Mouse (Mus musculus) gastrocnemius, postnatal 36 days (tissue): ENCODE results near the gene Mri1. TPM values are rescaled to one million over a fixed set of nuclear protein-coding genes. Genes with fewer than 3 reads are reported as not detected.

Experiments
- DNase-seq, 2 experiments: peaks; one replicate each; pipeline ENCODE4 v3.0.0; 2022
- intact Hi-C: fragments of 180-260 bp; cut with DNase I; formaldehyde crosslinking; loops from one replicate; pipeline ENCODE4 v1.15.1; 2025
- microRNA-seq, 2 experiments: library from miRNA; unstranded; fragments of <30 nt; microRNA quantifications; one replicate each; pipeline ENCODE4 v1.2.0; 2021
- total RNA-seq, 2 experiments: library from RNA; stranded (reverse); gene quantifications; 2 replicates each; pipeline ENCODE4 v1.2.3; 2021

Mri1 gene
- total RNA-seq, 2 experiments from 2014 or later: 11.0 to 17.3 TPM

DNA sequence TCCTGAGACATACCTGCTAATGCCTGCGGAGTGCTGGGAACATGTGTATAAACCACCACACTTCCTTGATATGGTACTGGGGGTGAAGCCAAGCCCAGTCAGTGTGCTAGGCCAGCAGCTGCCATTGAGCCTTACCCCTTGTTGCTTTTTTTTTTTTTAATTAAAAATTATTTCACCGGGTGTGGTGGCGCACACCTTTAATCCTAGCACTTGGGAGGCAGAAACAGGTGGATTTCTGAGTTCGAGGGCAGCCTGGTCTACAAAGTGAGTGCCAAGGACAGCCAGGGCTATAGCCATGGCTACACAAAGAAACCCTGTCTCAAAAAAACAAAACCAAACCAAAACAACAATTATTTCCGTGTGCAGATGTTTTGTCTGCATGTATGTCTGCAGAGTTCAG is 52.1 kb downstream of the Mri1 start:
- intact Hi-C loops: no loop called here
- no peak for DNase-seq

DNA sequence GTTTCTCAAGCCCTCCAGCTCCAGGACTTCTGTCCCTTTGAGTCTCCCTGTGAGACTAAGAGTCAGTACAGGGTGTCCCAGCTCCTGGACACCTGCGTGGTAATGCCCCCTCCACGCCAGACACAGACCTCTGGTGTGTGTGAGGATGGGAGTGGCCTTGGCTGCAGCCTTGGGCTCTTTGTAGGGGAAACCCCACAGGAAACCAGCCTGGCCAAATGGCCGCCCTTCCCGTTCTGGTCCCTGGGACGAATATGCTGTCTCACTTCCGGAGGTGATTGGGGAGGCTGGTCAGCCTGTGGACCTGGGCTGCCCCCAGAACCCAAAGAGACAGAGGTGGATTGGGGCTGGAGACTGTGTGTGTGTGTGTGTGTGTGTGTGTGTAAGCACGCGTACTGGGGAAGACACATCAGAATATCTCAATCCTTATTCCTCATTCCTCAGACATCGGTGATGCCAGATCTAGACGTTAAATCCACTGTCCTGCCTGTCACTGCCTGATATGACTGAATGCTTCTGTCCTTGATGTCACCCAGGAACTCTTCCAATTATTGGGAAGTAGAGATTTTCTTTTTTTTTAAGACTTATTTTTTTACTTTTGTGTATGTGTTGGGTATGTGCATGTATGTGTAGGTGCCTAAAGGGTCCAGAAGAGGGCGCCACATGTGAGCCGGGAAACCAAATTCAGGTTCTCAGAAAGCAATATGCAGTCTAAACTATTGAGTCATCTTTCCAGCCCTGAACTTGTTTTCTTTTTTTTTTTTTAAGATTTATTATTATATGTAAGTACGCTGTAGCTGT is 53.0 kb downstream of the Mri1 start:
- intact Hi-C loops: no loop called here

DNA sequence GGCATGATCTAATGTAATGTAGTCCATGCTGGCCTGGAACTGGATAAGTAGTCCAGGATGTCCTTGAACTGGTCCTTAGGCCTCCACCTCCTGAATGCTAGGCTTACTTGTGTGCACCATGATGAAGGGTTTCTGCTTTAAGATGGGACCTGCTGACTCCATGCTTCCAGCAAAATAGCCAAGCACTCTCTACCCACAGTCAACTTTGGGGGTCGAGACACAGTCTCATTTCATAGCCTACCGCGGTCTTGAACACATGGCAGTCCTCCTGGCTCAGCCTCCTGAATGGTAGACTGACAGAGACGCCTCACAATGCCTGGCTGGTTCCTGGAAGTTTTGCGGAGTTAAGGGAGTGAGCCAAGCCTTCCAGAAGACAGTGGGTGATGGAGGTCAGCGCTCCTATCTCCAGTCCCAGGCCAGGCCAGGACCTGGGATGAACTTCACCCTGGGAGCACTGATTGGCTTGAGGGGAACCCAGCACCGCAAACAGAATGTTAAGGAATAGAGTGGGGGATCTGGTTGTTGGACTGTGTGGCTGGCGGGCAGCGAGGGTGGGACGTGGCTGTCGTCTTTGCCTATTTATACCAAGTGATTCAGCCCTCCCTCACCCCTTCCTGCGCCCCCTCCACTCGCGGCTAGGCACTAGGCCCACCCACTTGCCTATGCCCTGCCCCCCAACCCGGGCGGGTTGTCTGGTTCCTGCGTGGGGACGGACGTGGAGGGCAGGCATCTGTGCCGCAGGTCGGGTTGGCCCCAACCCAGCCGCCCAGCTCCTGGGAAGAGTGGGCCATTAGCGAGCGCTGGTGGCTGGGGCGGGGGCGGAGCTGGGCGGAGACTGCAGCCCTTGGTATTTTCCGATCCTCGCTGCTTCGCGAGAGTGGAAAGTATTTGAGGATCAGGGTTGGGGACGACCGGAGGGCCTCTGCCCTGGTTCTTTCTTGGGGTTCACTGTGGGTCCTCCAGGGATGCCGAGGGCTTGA is 53.9 kb downstream of the Mri1 start:
- peak; percentile 77 to 84 for DNase-seq

More for the DNA sequence above, 53.0 kb downstream of the Mri1 start:
- peak; percentile 75 for DNase-seq

DNA sequence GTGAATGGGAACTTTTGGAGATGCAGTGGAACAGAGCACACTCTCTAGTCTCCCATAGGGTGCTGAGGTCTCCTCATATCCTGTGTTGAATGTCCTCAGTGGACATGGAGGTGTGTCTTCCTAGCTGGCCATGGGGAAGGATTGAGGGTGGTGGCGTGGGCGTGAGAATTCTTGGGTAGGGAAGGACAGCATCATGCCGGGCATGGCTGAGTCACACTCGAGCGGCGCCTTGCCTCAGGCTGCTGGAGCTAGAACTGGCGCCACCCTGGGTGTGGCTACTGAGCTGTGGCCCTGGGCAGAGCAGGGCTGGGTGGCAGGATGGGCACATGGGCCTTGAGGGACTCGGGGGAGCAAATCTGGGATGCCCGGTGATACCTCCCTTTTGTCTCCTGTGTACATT is 54.7 kb downstream of the Mri1 start:
- DNase-seq: peak; percentile 36 to 50
- intact Hi-C loops: no loop called here

More for the DNA sequence above, 53.9 kb downstream of the Mri1 start:
- intact Hi-C loops: no loop called here

- intact Hi-C loops: no loop called here
- DNase-seq: peak; percentile 78 to 82
These were observed 55.4 kb downstream of the Mri1 start for GRCm38 (mm10) chr8:84201545-84202245.

- intact Hi-C loops: no loop called here
- DNase-seq: peak; percentile 81 to 83
These were observed 56.2 kb downstream of the Mri1 start for GRCm38 (mm10) chr8:84200652-84201544.

DNA sequence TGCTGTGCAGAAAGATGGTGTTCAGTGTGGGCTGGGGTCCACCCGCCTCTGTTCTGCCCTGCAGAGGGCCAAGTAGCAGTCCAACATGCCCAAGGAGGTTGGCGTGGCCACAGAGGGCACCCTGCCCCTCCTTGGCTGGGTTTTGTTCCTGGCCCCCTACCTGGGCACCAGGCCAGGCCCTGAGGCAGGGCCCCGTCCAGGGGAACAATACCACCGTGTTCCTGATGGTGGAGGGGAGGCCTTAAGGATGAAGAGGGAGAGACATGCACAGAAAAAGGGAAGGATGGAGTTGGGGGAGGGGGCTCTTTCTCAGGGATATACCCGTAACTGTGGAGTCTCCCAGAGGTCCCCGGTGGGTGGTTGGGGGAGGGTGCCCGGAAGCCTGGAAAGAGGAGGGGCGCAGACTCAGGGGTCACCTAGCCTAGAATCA is 57.0 kb downstream of the Mri1 start:
- intact Hi-C loops: no loop called here
- DNase-seq: no peak

Small RNA genes within 50 kb of the gene (microRNA-seq; reads per million reads assigned to microRNA genes)
- gene Mir23a (52,141 to 77,419 reads per million in 2 experiments), gene Mir24-2 (0 reads per million in 2 experiments), gene Mir27a (1,007 to 2,905 reads per million in 2 experiments), gene Mir3074-2 (0 reads per million in 2 experiments)

Other genes with a start within 250 kb of the Mri1 start
- 1 to 10 TPM; 2.6 to 5.6 TPM for gene 2210011C24Rik, start 245.2 kb downstream of the Mri1 start, total RNA-seq
- under 1 TPM; 0.10 to 0.12 TPM for gene Palm3, start 235.9 kb downstream of the Mri1 start, total RNA-seq
- gene Il27ra, start 214.7 kb downstream of the Mri1 start, total RNA-seq: under 1 TPM; 0.15 to 0.52 TPM
- not detected for gene Rln3, start 212.3 kb downstream of the Mri1 start, total RNA-seq
- 1 to 10 TPM; 1.6 to 1.7 TPM for gene Gm10643, start 192.2 kb downstream of the Mri1 start, total RNA-seq
- gene Rfx1, start 190.5 kb downstream of the Mri1 start, total RNA-seq: 1 to 10 TPM; 4.7 TPM
- gene Dcaf15, start 152.6 kb downstream of the Mri1 start, total RNA-seq: 1 to 10 TPM; 4.8 to 5.1 TPM
- gene Podnl1, start 131.3 kb downstream of the Mri1 start, total RNA-seq: not detected
- 10 to 100 TPM; 15.7 to 16.1 TPM for gene Cc2d1a, start 109.4 kb downstream of the Mri1 start, total RNA-seq
- under 1 TPM in 1 of 2 experiments, not detected in 1; 0.28 TPM for gene 4930432K21Rik, start 109.3 kb downstream of the Mri1 start, total RNA-seq
- gene Nanos3, start 72.1 kb downstream of the Mri1 start, total RNA-seq: not detected
- gene Zswim4, start 20.3 kb downstream of the Mri1 start, total RNA-seq: 1 to 10 TPM; 7.1 to 8.4 TPM
- 100 to 1,000 TPM; 166 to 182 TPM for gene D8Ertd738e, start 7.6 kb downstream of the Mri1 start, total RNA-seq
- gene Ccdc130, start 13.1 kb upstream of the Mri1 start, total RNA-seq: 1 to 10 TPM; 5.0 to 8.7 TPM
- gene Cacna1a, start 131.1 kb upstream of the Mri1 start, total RNA-seq: 1 to 10 TPM; 3.3 to 3.8 TPM